In the genomic region with DNA sequence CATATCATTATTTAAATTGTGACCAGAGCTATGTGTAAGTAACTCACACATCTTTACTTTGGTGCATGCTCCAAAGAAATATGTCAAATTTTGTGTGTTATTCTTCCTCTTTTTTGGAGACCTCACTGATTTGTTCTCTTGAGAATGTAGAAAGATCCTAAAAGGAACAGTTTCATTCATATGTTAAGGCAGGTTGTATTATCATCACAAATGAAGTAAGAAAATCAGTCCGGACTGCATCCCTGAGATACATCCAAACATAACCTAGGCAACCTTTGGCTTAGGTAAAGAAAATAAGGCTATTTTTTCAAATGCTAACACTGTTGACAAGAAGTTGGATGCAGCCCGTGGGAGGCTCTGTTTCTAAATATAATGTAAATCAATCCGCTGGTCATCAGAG, we compare ENCODE assay signal across 41 mouse cellular contexts. TPM values are rescaled to one million over a fixed set of nuclear protein-coding genes. Genes with fewer than 3 reads are reported as not detected.
"Had no signal": no experiment of that assay in that cellular context is flagged by ENCODE, and none has a peak within 500 bp of the region (broad histone marks: within the 10 kb centered on the region; RNA-seq: fewer than 3 reads in every experiment).

No protein-coding gene starts in this region.

- H3K9ac ChIP-seq: heart, embryonic 13.5 days; heart, embryonic 15.5 days; hindbrain, embryonic 12.5 days; hindbrain, embryonic 14.5 days; intestine, embryonic 15.5 days; kidney, embryonic 15.5 days; limb, embryonic 12.5 days; liver, embryonic 13.5 days; liver, embryonic 15.5 days had no signal

- H3K4me3 ChIP-seq: heart, adult 2 months; heart, embryonic 13.5 days; heart, embryonic 15.5 days; hindbrain, embryonic 12.5 days; intestine, embryonic 15.5 days; kidney, embryonic 15.5 days; limb, embryonic 12.5 days; liver, embryonic 13.5 days; liver, embryonic 15.5 days had no signal

- H3K36me3 ChIP-seq: heart, embryonic 13.5 days; heart, embryonic 15.5 days; hindbrain, embryonic 12.5 days; intestine, embryonic 15.5 days; kidney, embryonic 15.5 days; limb, embryonic 12.5 days; liver, embryonic 13.5 days; liver, embryonic 15.5 days had no signal

- H3K4me1 ChIP-seq: heart, embryonic 13.5 days; heart, embryonic 15.5 days; intestine, embryonic 15.5 days; liver, embryonic 13.5 days; liver, embryonic 15.5 days had no signal

- H3K9me3 ChIP-seq: heart, embryonic 13.5 days; heart, embryonic 15.5 days; hindbrain, embryonic 12.5 days; intestine, embryonic 15.5 days; kidney, embryonic 15.5 days; limb, embryonic 12.5 days; liver, embryonic 13.5 days; liver, embryonic 15.5 days had no signal

- H3K27me3 ChIP-seq: heart, embryonic 13.5 days; heart, embryonic 15.5 days; hindbrain, embryonic 12.5 days; intestine, embryonic 15.5 days; kidney, embryonic 15.5 days; limb, embryonic 12.5 days; liver, embryonic 13.5 days; liver, embryonic 15.5 days had no signal

- H3K27ac ChIP-seq: heart, adult 2 months; heart, embryonic 13.5 days; heart, embryonic 15.5 days; hindbrain, embryonic 12.5 days; hindbrain, embryonic 14.5 days; intestine, embryonic 15.5 days; kidney, embryonic 15.5 days; kidney, postnatal 0 days; limb, embryonic 12.5 days; liver, embryonic 13.5 days; liver, embryonic 15.5 days had no signal

- DNase-seq: gastrocnemius, postnatal 14 days; heart, adult 11 months; heart, adult 2 months; heart, postnatal 14 days; heart, postnatal 36 days; kidney, adult 18-20 months; kidney, adult 9 months; kidney, postnatal 14 days; kidney, postnatal 36 days; layer of hippocampus, adult 9-11 months; layer of hippocampus, postnatal 36 days; left cerebral cortex, postnatal 4 days; liver; liver, embryonic 13.5 days had no signal

- ATAC-seq: hindbrain, embryonic 16.5 days; inflammation-experienced regulatory T-cells, adult 6 months; intestine, embryonic 15.5 days; intestine, postnatal 0 days had no signal

- H3K4me2 ChIP-seq: heart, embryonic 11.5 days; heart, embryonic 13.5 days; heart, embryonic 15.5 days; hindbrain, embryonic 12.5 days; hindbrain, embryonic 14.5 days; intestine, embryonic 15.5 days; kidney, embryonic 15.5 days; limb, embryonic 12.5 days; liver, embryonic 11.5 days; liver, embryonic 13.5 days; liver, embryonic 15.5 days had no signal

RNA-seq across cellular contexts. Expression of gene Gm21962, which starts 28.8 kb away (rescaled TPM):
- total RNA-seq: gastrocnemius, adult 8-10 months; gastrocnemius, postnatal 14 days; heart, adult 2 months; heart, postnatal 14 days; heart, postnatal 36 days; hematopoietic stem cell, adult 5-6 weeks; layer of hippocampus, adult 18-20 months; layer of hippocampus, adult 8-10 months; layer of hippocampus, postnatal 14 days; layer of hippocampus, postnatal 36 days; left cerebral cortex, adult 18-20 months; left cerebral cortex, adult 8-10 months; left cerebral cortex, postnatal 10 days; left cerebral cortex, postnatal 25 days; left cerebral cortex, postnatal 4 days had no signal
- polyA plus RNA-seq: gonadal fat pad, adult 2 months; heart, adult 2 months; heart, embryonic 11.5 days; heart, embryonic 13.5 days; heart, embryonic 15.5 days; heart, postnatal 0 days; hindbrain, embryonic 12.5 days; hindbrain, embryonic 14.5 days; hindbrain, embryonic 16.5 days; inflammation-experienced regulatory T-cells, adult 6 months; intestine, embryonic 15.5 days; intestine, postnatal 0 days; kidney, embryonic 15.5 days; kidney, postnatal 0 days; large intestine, adult 2 months; limb, embryonic 12.5 days; limb, embryonic 14.5 days; liver, embryonic 11.5 days; liver, embryonic 13.5 days; liver, embryonic 15.5 days had no signal
